In genomic region chr2:120852626-120853025, GRCm38 (mm10) we compare ENCODE assay signal across 17 mouse cellular contexts. TPM values are rescaled to one million over a fixed set of nuclear protein-coding genes. Genes with fewer than 3 reads are reported as not detected.
A peak's percentile ranks its signal among the peaks of the same experiment; 100 is the strongest.
DNase-seq lines count a peak whose midpoint lies in the region; ATAC-seq and TF ChIP-seq lines count a peak whose summit lies in the region.
"Had no signal": no experiment of that assay in that cellular context is flagged by ENCODE, and none has a peak within 500 bp of the region (broad histone marks: within the 10 kb centered on the region; RNA-seq: fewer than 3 reads in every experiment).

No protein-coding gene starts in this region.

- no peak overlapping the region for H3K4me3 ChIP-seq in thymus, adult 2 months (ENCODE audit: control insufficient read depth, insufficient read depth, low read length)
- no peak overlapping the region for H3K4me3 ChIP-seq in midbrain, embryonic 16.5 days (ENCODE audit: low read depth, low read length)
- no peak overlapping the region for H3K4me3 ChIP-seq in hindbrain, postnatal 0 days (ENCODE audit: low read length)
- H3K4me3 ChIP-seq: limb, embryonic 10.5 days had no signal

- no peak overlapping the region for H3K4me2 ChIP-seq in midbrain, embryonic 16.5 days (ENCODE audit: low read length)
- H3K4me2 ChIP-seq in hindbrain, postnatal 0 days (ENCODE audit: low read depth, low read length), result no peak overlapping the region

- 15% methylated on average over 1 of the region's 1 CpGs for WGBS in thymus, adult 2 months
- 51% methylated on average over 1 of the region's 1 CpGs for WGBS in midbrain, embryonic 16.5 days
- 37% methylated on average over 1 of the region's 1 CpGs for WGBS in hindbrain, postnatal 0 days

- H3K27ac ChIP-seq in thymus, adult 2 months (ENCODE audit: control insufficient read depth, insufficient read depth, low read length), result peak overlapping the region; percentile 88; the same call in 1 of the 2 replicates
- no peak overlapping the region for H3K27ac ChIP-seq in midbrain, embryonic 16.5 days (ENCODE audit: low read length)
- no peak overlapping the region for H3K27ac ChIP-seq in hindbrain, postnatal 0 days
- H3K27ac ChIP-seq: limb, embryonic 10.5 days had no signal

- no peak overlapping the region for H3K9ac ChIP-seq in midbrain, embryonic 16.5 days (ENCODE audit: low read depth, low read length)
- H3K9ac ChIP-seq in hindbrain, postnatal 0 days (replicated peaks; ENCODE audit: low read length), result no peak overlapping the region
- H3K9ac ChIP-seq: liver, postnatal 0 days had no signal

- peak; percentile 20 for DNase-seq in 416B (ENCODE audit: low read depth)
- DNase-seq in CD4-positive, CD25-positive, alpha-beta regulatory T cell, adult 2 months (ENCODE audit: low read depth, low spot score), result peak; percentile 65
- DNase-seq in induced T-regulatory cell, adult 2 months (ENCODE audit: low read depth), result peak; percentile 74
- DNase-seq in thymus, adult 2 months, result peak; percentile 47
- no peak for DNase-seq in adrenal gland, postnatal 4 days (ENCODE audit: low spot score in 2 of 2)
- no peak for DNase-seq in urinary bladder, postnatal 25 days (ENCODE audit: low spot score)
- DNase-seq in hindbrain, postnatal 0 days (ENCODE audit: low spot score), result no peak
- DNase-seq: cerebellum, adult 11 months; cerebellum, postnatal 25 days; gastrocnemius, postnatal 10 days; heart, adult 18-20 months; liver, postnatal 0 days; lung, postnatal 36 days; right cerebral cortex, adult 18-20 months had no signal

- no peak for ATAC-seq in midbrain, embryonic 16.5 days
- no peak for ATAC-seq in hindbrain, postnatal 0 days
- ATAC-seq: liver, postnatal 0 days had no signal

- H3K36me3 ChIP-seq in thymus, adult 2 months (ENCODE audit: control insufficient read depth, insufficient read depth, low read length), result no peaks in the 10 kb centered on the region
- H3K36me3 ChIP-seq in midbrain, embryonic 16.5 days (ENCODE audit: control insufficient read depth, insufficient read depth, low read length), result no peaks in the 10 kb centered on the region
- H3K36me3 ChIP-seq in hindbrain, postnatal 0 days (ENCODE audit: insufficient read depth, low read length), result no peaks in the 10 kb centered on the region
- H3K36me3 ChIP-seq: G1E; limb, embryonic 10.5 days had no signal

- H3K27me3 ChIP-seq in thymus, adult 2 months (ENCODE audit: control insufficient read depth, insufficient read depth, low read length), result no peaks in the 10 kb centered on the region
- H3K27me3 ChIP-seq in midbrain, embryonic 16.5 days (ENCODE audit: control insufficient read depth, insufficient read depth, low read depth, low read length), result no peaks in the 10 kb centered on the region
- H3K27me3 ChIP-seq in hindbrain, postnatal 0 days (ENCODE audit: insufficient read depth, low read length), result no peaks in the 10 kb centered on the region

- no peak for TF ChIP-seq CTCF in thymus, adult 2 months (IDR thresholded peaks at IDR 0.05; ENCODE audit: borderline replicate concordance, control insufficient read depth, extremely low read depth, insufficient read depth, low read length, poor library complexity)
- no peak for TF ChIP-seq CTCF in hindbrain, postnatal 0 days (IDR thresholded peaks at IDR 0.05; ENCODE audit: low read depth)

- TF ChIP-seq POLR2A in thymus, adult 2 months (IDR thresholded peaks at IDR 0.05; ENCODE audit: control insufficient read depth, extremely low read depth, insufficient read depth, low read length, poor library complexity), result no peak

- H3K4me1 ChIP-seq in thymus, adult 2 months (replicated peaks; ENCODE audit: control insufficient read depth, insufficient read depth, low read length), result peaks cover 13% of the 10 kb centered on the region
- H3K4me1 ChIP-seq in midbrain, embryonic 16.5 days (ENCODE audit: control insufficient read depth, insufficient read depth, low read length), result peaks cover 9% of the 10 kb centered on the region
- peaks cover 5% of the 10 kb centered on the region; the same call in 1 of the 2 replicates for H3K4me1 ChIP-seq in hindbrain, postnatal 0 days (ENCODE audit: insufficient read depth, low read length)

- H3K9me3 ChIP-seq in midbrain, embryonic 16.5 days (replicated peaks; ENCODE audit: control insufficient read depth, low read length, poor library complexity, severe bottlenecking), result no peaks in the 10 kb centered on the region
- no peaks in the 10 kb centered on the region for H3K9me3 ChIP-seq in hindbrain, postnatal 0 days (ENCODE audit: low read length)
- H3K9me3 ChIP-seq: G1E; limb, embryonic 10.5 days had no signal

RNA-seq across cellular contexts. Expression of gene Ttbk2, which starts 2.2 kb away (rescaled TPM):
- 5.1 and 7.1 TPM in 2 replicates for polyA plus RNA-seq in thymus, adult 2 months (2012; rRNA removed)
- total RNA-seq in adrenal gland, postnatal 4 days (2021), result 10 to 100 TPM; 15.0 to 15.7 TPM
- 11.1 and 12.4 TPM in 2 replicates for polyA plus RNA-seq in midbrain, embryonic 16.5 days (2015; fragmentation: Nextera tagmentation; extraction: Ambion mirVana)
- 60.1 and 63.7 TPM in 2 replicates for total RNA-seq in hindbrain, postnatal 0 days (2014; rRNA removed)
- 9.2 and 9.3 TPM in 2 replicates for polyA plus RNA-seq in hindbrain, postnatal 0 days (2015; fragmentation: Nextera tagmentation; extraction: Ambion mirVana)

RNA-seq across cellular contexts. Expression of gene Cdan1, which starts 2.7 kb away (rescaled TPM):
- 102 and 107 TPM in 2 replicates for polyA plus RNA-seq in thymus, adult 2 months (2012; rRNA removed)
- total RNA-seq in adrenal gland, postnatal 4 days (2021), result 10 to 100 TPM; 28.5 to 34.8 TPM
- 5.2 and 6.0 TPM in 2 replicates for polyA plus RNA-seq in midbrain, embryonic 16.5 days (2015; fragmentation: Nextera tagmentation; extraction: Ambion mirVana)
- 27.0 and 37.8 TPM in 2 replicates for total RNA-seq in hindbrain, postnatal 0 days (2014; rRNA removed)
- 4.9 and 5.9 TPM in 2 replicates for polyA plus RNA-seq in hindbrain, postnatal 0 days (2015; fragmentation: Nextera tagmentation; extraction: Ambion mirVana)

Comparison
In these comparisons a context has a peak if more than half of its experiments do, and no peak if none do; other contexts are left out.
1. DNase-seq: peak in 416B (single experiment), CD4-positive, CD25-positive, alpha-beta regulatory T cell, adult 2 months (single experiment), induced T-regulatory cell, adult 2 months (single experiment) and thymus, adult 2 months (single experiment); none in adrenal gland, postnatal 4 days (0 of 2), urinary bladder, postnatal 25 days (single experiment) and hindbrain, postnatal 0 days (single experiment).
2. RNA of gene Cdan1, which starts 2.7 kb away (polyA plus RNA-seq): 102 to 107 TPM in thymus, adult 2 months; 4.9 to 5.9 TPM in hindbrain, postnatal 0 days and 5.2 to 6.0 TPM in midbrain, embryonic 16.5 days; every median in the first group is over 10 times any median in the second.